19 mouse cellular contexts compared by ENCODE assay signal in genomic region chr14:105522279-105522678, GRCm38 (mm10).
"Had no signal": no experiment of that assay in that cellular context is flagged by ENCODE, and none has a peak within 500 bp of the region (broad histone marks: within the 10 kb centered on the region; RNA-seq: fewer than 3 reads in every experiment).

No protein-coding gene starts in this region.

- H3K4me3 ChIP-seq: layer of hippocampus, adult 2 months; limb, embryonic 12.5 days; liver, embryonic 13.5 days; lung, embryonic 15.5 days; megakaryocyte, embryonic 14.5 days; midbrain, embryonic 15.5 days; neural tube, embryonic 12.5 days had no signal

- H3K27ac ChIP-seq: layer of hippocampus, adult 2 months; limb, embryonic 12.5 days; liver, embryonic 13.5 days; lung, embryonic 15.5 days; macrophage; midbrain, embryonic 15.5 days; neural tube, embryonic 12.5 days had no signal

- H3K4me2 ChIP-seq: limb, embryonic 12.5 days; liver, embryonic 13.5 days; lung, embryonic 15.5 days; midbrain, embryonic 11.5 days; midbrain, embryonic 15.5 days; neural tube, embryonic 12.5 days had no signal

- H3K27me3 ChIP-seq: limb, embryonic 12.5 days; liver, embryonic 13.5 days; lung, embryonic 15.5 days; megakaryocyte, embryonic 14.5 days; midbrain, embryonic 15.5 days; neural tube, embryonic 12.5 days had no signal

- H3K9ac ChIP-seq: limb, embryonic 12.5 days; liver, embryonic 13.5 days; liver, postnatal 0 days; lung, embryonic 15.5 days; midbrain, embryonic 15.5 days; neural tube, embryonic 12.5 days had no signal

- H3K9me3 ChIP-seq: limb, embryonic 12.5 days; liver, embryonic 13.5 days; lung, embryonic 15.5 days; midbrain, embryonic 15.5 days; neural tube, embryonic 12.5 days had no signal

- DNase-seq: kidney, postnatal 10 days; kidney, postnatal 4 days; liver; liver, embryonic 13.5 days; liver, postnatal 0 days; lung, postnatal 14 days; retina, postnatal 1 day; right cerebral cortex, postnatal 4 days; spleen, adult 18-20 months; thymus, adult 2 months; thymus, postnatal 25 days had no signal

- ATAC-seq: liver, postnatal 0 days; midbrain, embryonic 15.5 days had no signal

- H3K36me3 ChIP-seq: limb, embryonic 12.5 days; liver, embryonic 13.5 days; lung, embryonic 15.5 days; midbrain, embryonic 15.5 days; neural tube, embryonic 12.5 days had no signal

- H3K4me1 ChIP-seq: limb, embryonic 12.5 days; liver, embryonic 13.5 days; lung, embryonic 15.5 days; megakaryocyte, embryonic 14.5 days; midbrain, embryonic 15.5 days; neural tube, embryonic 12.5 days had no signal
